Mouse (Mus musculus): ENCODE data around the gene Hcrtr1.

Gene Hcrtr1

GRCm38 (mm10) chr4:130139214-130139492, at the start of gene Hcrtr1:
Gene Hcrtr1 (minus strand): TSS chr4:130139359.
- DNase-seq (ENCODE audit: low spot score in 2 of 2) = no peak

DNA sequence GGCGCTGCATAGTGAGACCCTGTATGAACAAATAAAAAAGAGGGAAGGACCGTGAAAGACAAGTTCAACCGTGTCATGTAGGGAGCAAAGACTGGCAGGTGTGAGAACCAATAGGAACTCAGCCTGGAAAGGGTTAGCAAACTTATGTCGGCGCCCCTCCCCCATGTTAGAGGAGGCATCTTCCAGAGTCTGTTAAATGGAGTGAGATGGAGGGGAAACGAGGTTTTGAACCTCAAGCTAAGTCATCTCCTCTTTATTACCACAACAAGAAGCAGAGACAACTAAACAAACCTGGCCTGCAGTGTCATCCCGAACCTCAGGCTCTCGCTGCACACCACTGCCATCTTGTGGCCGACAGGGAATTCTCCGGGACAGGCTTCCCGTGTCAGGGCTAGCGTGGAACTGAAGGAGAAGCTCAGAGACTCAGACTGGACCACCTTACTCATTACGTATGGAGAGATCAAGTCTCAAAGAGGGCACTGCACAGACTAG, 49.7 kb upstream of the Hcrtr1 start:
- peak; percentile 75 to 90 for DNase-seq (ENCODE audit: low spot score in 2 of 2)

DNA sequence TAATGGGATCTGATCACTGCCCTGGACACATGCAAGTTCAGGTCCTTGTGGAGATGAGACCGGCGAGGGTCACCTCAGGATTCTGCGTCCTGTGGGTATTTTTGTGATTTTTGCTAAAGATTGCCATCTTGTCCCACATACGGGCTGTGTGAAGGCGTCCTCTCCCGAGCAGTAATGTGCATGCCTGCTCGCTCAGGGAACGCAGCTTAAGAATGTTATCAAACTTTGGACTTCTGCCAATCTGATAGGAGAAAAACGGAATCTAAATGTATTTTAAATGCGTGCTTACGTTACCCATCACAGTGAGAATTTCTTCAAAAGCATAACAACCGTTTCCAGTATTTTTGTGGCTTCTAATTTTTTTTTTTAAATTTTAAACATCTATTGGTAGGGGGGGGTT, 47.7 kb upstream of the Hcrtr1 start:
- no peak for DNase-seq (ENCODE audit: low spot score in 2 of 2)

GRCm38 (mm10) chr4:130186450-130186849, 47.3 kb upstream of the Hcrtr1 start:
- DNase-seq (ENCODE audit: low spot score in 2 of 2) = no peak

GRCm38 (mm10) chr4:130183879-130184278, 44.7 kb upstream of the Hcrtr1 start:
- DNase-seq (ENCODE audit: low spot score in 2 of 2) = no peak

GRCm38 (mm10) chr4:130183023-130183422, 43.9 kb upstream of the Hcrtr1 start:
- DNase-seq (ENCODE audit: low spot score in 2 of 2) = peak in 1 of 2 experiments; percentile 60

- peak in 1 of 2 experiments; percentile 58 for DNase-seq (ENCODE audit: low spot score in 2 of 2)
Measured at GRCm38 (mm10) chr4:130181886-130182285, 42.7 kb upstream of the Hcrtr1 start.

DNA sequence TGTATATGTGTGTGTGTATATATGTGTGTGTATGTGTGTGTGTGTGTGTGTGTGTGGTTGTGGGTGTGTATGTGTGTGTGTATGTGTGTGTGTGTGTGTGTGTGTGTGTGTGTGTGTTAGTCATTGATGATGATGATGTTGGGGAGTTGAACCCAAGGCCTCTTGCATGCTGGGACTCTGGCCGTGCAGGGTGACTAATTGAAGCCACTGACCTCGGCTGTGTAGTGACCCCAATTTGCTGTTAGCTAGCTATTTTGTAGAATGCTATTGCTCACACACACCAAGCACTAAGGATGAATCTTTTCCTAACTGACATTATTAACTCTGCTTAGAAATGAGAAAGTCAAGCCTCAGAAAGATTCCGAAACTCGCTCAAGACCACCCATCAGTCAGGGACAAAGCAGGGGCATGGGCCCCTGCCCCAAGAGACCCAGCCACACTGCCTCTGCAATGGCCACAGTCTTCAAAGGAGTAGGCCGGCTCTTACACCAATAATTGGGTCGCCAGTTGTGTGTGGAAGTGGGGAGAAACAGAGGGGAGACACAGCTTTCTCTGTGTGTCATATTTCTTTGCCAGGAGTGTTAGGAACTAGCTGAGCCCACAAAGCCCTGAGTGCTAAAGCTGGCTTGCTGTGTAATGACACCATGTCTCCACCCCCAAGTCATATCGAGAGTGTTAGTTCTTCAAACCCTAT, 41.9 kb upstream of the Hcrtr1 start:
- DNase-seq (ENCODE audit: low spot score in 2 of 2) = peak in 1 of 2 experiments; percentile 54

DNA sequence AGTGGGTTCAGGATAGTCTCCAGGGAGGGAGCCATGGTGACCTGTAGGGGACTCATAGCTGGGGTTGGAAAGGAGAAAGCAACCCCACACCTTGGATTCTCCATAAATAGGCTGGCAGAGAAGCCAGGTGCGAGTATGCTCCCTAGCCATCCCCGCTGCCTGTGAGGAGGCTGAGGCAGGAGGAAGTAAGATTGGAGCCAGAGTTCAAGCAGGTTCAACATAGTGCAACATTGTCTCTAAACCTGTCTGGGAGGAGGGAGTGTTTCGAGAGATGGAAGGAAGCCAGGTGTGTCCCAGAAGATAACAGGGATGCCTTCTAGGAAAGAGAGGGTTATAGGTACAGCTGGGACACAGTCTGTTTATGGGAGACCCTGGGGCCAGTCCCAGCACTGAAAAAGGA, 40.7 kb upstream of the Hcrtr1 start:
- DNase-seq (ENCODE audit: low spot score in 2 of 2) = no peak

DNA sequence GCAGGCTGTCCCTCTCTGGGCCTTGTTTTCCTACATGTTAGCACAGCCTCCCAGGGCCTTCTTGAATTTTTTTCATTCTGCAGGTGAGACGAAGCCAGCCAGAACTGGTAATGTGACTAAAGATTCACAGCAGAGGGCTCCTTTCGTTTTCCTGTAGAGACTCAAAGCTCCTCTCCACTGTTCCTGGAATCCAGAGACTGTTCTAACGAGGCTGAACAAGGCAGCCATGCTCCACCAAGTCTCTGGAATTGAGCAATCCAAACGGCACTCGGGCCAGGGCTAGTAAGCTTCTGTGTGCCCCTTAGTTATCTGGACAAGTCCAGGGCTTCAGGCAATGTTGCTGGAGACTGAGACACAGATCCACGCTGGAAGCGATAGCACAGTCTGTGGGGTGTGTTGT, 38.4 kb upstream of the Hcrtr1 start:
- DNase-seq (ENCODE audit: low spot score in 2 of 2) = no peak

GRCm38 (mm10) chr4:130177087-130177486, 37.9 kb upstream of the Hcrtr1 start:
- no peak for DNase-seq (ENCODE audit: low spot score in 2 of 2)

- no peak for DNase-seq (ENCODE audit: low spot score in 2 of 2)
Measured at GRCm38 (mm10) chr4:130176156-130176720, 37.1 kb upstream of the Hcrtr1 start.

DNA sequence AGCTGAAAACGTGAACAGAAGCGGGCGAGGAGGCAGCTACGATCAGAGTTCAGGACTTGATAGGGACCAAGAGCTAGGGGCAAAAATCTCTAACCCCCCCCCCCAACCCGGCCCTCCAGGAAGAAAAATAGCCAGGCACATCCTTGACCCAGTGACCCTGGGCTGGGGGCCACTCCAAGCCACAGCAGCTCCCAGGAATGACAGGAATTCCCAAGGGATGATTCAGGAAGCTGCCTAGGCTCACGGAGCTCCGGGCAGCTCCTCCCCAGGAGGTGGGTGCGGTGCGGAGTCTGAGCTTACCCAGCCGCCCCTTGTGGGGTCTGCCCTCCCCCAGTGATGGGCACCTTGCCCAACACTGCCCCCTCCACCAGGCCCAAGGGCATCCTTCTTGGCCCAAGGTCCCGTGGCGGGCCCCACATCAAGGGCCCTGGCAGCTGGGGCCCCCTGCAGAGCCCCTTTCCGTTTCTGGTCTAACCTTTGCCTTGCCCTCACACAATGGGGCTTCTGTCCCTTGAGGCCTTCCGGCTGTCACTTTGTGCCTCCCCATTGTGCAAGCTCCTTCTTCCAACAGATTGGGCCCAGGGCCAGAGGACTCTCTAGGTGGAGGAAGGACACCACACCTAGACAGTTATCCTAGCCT, 36.0 kb upstream of the Hcrtr1 start, which contains the start of gene Tinagl1:
TSS of gene Tinagl1 (minus strand) at position 51 of the 640 bp plus-strand sequence.
- peak; percentile 30 to 71 for DNase-seq (ENCODE audit: low spot score in 2 of 2)

DNA sequence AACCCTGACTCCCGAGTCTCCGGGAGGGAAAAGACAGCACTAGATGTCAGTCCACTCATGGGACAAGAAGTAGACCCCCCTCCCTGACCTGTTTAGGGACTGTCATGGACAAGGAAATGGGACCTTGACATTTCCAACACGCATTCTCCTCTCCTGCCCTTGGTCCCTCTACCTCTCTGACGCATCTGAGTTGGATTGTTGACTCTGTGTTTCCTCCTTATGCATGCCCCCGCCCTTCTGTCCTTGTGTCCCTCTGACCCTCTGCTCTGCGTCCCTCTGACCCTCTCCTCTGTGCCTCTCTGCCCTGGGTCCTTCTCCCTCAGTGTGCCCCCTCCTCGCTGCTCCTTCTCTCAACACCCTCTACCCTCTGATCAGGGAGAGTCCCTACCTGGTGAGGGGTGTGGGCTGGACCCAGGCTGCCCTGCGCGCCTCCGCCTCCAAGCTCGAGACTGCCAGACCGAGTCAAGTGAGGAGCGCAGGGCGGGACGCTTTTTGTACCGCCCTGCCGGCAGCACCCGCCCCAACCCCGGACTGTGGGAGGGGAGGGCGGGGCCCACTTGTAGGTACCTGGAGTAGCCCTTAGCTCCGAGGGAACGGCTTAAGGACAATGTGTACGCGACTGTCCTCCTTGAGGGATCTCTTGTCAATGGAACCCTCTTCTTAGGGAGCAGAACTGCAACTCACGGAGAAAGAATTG, 35.3 kb upstream of the Hcrtr1 start:
- DNase-seq (ENCODE audit: low spot score in 2 of 2) = peak; percentile 80 to 88

DNA sequence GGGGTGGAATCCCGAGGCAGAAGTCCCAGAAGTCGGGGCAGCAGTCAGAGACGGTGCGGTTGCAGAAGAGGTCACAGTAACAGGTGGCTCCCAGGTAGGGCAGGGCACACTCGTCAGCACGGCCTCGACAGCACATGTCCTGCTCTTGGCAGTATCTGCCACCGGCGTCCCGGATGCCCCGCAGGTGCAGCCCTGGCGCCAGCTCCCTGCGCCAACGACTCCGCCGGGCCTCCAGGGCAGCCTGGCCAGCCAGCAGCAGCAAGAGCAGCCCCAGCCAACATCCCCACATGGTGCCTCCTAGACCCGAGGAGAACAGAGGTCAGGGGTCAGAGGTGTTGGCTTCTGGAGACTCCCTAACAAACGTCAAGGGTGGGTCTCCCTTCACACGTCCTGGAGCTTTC, 34.8 kb upstream of the Hcrtr1 start:
- peak; percentile 30 to 75 for DNase-seq (ENCODE audit: low spot score in 2 of 2)

GRCm38 (mm10) chr4:130173060-130173822, 34.1 kb upstream of the Hcrtr1 start:
- peak; percentile 68 to 75 for DNase-seq (ENCODE audit: low spot score in 2 of 2)

- DNase-seq (ENCODE audit: low spot score in 2 of 2) = peak in 1 of 2 experiments; percentile 64
Measured at GRCm38 (mm10) chr4:130171951-130172765, 33.0 kb upstream of the Hcrtr1 start.

- no peak for DNase-seq (ENCODE audit: low spot score in 2 of 2)
Measured at GRCm38 (mm10) chr4:130170362-130170761, 31.2 kb upstream of the Hcrtr1 start.

DNA sequence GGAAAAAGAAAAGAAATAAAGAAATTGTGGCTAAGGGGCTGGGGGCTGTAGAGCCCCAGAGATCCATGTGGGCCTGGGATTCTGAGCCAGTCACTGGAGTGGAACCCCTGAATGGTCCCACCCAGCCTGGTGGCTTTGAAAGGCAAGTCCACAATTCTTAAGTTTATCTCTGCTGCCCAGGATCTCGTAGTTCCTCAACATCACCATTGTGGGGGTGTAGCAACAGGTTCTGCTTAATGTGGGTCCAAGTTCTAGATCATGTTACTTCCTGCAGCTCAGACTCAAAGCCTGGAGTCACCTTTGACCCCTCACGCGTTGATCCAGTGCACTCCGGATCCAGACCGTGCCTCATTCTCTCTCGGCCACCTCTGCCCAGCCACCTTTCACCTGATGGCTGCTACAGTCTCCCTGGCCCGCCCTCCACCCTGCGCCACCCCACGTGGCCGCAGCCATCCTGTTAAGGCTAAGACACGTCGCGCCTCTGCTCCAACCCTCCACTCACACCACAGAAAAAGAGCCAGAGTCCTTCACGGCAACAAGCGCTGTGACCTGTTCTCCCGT, 30.3 kb upstream of the Hcrtr1 start:
- DNase-seq (ENCODE audit: low spot score in 2 of 2) = no peak

Data from spleen, postnatal 4 days (tissue).